Mouse (Mus musculus) liver, embryonic 14.5 days (tissue): Measurements from ENCODE around the gene Zmiz1.

Experiments
- CTCF ChIP-seq: IDR thresholded peaks from 2 replicates; pipeline ENCODE4 v1.5.1; 2016; ENCODE audit warnings: antibody characterized with exemption, low read depth, control low read depth
- EP300 ChIP-seq: IDR thresholded peaks from 2 replicates; pipeline ENCODE4 v1.6.1; 2016; ENCODE audit warnings: antibody characterized with exemption, low read depth

DNA sequence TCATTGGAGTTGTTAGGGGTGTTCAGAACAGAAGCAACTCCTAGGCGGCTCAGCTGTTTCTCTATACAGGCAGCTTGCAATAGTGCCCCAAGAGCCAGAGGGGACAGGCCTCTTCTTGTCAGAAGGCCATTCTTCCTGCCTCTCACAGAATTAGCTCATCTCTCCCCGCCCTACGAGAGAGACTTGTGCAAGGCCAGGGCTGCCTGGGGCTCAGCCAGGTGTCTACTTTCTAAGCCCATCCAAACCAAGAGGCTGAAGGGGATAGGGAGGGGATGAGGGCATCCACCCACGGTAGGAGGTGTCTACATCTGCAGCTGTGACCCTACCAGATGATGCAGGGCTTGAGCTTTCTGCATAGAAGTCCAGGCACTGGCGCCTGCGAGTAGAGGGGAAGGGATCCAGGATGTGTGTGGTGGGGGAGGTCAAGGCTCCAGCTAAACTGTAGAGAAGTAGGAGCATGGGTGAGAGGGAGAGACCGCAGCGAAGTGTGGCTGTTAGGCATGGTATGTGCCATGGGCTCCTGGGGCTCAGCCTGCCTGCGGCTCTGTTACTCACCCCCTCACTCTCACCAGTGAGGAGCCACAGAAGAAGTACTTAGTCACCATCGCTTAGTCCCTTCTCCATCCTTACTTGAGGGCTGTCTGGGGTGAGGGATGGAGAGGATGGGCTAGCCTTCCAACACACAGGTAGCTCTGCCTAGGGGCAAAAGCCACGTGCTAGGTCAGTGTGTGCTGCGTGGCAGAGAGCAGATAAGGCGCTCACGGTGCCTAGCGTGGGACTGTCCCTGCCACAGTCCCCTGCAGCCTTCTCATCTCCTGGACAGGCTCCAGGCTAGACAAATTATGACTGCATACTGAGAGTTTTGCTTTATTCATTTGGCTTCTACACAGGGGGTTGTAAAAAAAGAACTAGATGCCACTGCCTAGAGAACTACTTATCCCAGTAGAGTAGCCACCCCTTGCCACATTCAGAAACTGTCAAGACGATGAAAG lies 130.3 kb downstream of the Zmiz1 start:
- TF ChIP-seq CTCF (no peak), EP300 (no peak)
